Mouse (Mus musculus): ENCODE results near the gene Spata22.

DNA sequence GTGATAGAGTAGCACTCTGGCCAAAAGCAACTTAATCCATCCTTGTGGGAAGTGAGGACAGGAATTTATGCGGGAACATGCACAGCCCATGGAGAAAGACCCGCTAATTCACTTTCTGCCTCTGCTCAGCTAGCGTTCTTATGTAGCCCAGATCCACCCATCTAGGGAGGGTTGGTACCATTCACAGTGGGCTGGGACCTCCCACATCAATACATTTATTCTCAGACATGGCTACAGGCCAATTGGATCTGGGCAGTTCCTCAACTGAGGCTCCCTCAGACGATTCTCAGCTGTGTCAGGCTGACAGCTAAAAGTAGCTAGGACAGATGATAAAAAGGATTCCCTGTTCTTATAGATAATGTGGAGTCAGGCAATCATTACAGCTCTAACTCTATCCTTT, 2.2 kb upstream of the Spata22 start:
- no peak for TF ChIP-seq CTCF (IDR thresholded peaks at IDR 0.05; ENCODE audit: insufficient read depth, low read length)
- no peak for TF ChIP-seq POLR2A (IDR thresholded peaks at IDR 0.05; ENCODE audit: borderline replicate concordance, extremely low read depth, low read depth, low read length)

Measured in lung, adult 2 months (tissue).